Mouse (Mus musculus) heart, postnatal 4 days (tissue): ENCODE measurements at regions not wholly inside any gene's neighbourhood (a gene's known extent, or its start where the extent isn't known, plus 50 kb on each side); places are given as distances from the start of the nearest gene placed in this dataset.

Experiments used
- DNase-seq: peaks from one replicate; pipeline ENCODE4 v3.0.0; 2021

DNA sequence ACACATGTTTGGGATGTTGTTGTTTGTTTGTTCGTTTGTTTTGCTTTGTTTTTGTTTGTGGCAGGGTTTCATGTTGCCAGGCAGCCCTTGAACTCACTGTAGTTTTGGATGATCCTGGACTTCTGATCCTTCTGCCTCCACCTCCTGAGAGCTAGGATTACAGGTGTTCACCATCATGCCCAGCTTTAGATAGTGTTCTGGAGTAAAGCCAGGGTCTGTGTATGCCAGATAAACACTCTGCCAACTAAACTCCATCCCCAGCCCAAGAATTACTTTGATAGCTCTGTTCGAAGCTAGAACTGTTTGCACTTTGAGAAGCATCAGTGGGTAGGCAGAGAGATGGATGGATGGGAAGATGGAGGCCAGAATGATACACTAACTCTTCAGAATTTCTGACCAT is 368.0 kb upstream of the Gm10306 start:
- DNase-seq: no peak

- peak; percentile 77 for DNase-seq
Measured at GRCm38 (mm10) chr4:94188888-94189287, 367.5 kb upstream of the Gm10306 start.

- no peak for DNase-seq
Measured at GRCm38 (mm10) chr4:94190940-94191339, 365.4 kb upstream of the Gm10306 start.

DNA sequence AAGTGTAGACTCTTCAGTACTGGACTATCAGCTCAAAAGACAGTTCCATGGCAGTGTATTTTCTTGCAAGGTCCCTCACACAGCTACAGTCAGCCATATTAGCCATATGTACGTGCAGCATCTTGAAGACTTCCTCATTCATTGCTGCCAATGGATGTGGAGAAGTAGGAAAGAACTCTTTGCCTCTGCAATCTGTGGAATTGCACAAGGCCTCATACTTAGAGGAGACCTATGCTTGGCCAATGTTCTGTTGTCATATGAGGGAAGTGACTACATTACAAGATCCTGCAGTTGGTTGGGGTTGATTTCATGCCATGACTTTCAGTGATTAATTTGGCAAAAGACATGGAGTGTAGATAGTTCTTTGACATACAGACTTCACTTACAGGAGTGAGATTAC is 340.1 kb upstream of the Gm10306 start:
- no peak for DNase-seq

- no peak for DNase-seq
Measured at GRCm38 (mm10) chr4:94235650-94236206, 320.6 kb upstream of the Gm10306 start.

DNA sequence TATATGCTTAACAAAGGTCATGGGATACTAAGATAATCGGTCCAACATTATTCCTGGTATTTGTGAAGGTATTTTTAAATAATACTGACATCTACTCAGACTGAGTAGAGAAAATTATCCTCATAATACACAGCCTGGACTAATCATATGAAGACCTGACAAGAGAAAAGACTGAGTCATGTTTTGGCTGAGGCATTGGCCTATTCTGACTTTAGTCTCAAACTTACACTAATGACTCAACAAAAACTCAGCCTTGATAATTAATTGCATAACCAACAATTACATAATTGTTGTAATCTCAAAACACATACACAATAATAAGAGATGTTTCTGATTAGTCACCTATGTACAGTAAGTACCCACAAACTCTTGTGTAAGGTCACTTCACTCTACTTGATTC is 300.3 kb upstream of the Gm10306 start:
- no peak for DNase-seq

GRCm38 (mm10) chr4:94261136-94261535 is 295.2 kb upstream of the Gm10306 start:
- DNase-seq: no peak

- DNase-seq: no peak
Measured at GRCm38 (mm10) chr4:94281732-94282131, 274.6 kb upstream of the Gm10306 start.

- DNase-seq: no peak
Measured at GRCm38 (mm10) chr4:94292150-94292549, 264.2 kb upstream of the Gm10306 start.

DNA sequence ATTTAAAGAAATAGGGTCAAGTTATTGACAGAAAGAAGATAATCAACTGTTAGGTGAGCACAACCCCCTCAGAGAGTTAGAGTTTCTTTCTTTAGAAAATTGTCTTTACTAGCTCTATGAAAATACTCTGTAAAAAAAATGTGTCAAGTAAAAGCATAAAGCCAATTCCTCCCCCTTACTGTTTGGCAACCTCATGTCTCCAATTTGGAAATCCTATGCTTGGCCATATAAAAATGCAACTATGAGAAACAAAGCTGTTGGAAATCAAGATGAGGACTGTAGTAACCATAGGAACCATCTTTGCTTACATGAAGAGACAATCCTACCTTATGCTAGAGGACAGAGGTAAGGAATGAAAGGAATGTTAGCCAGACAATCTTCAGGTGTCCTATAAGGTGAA is 239.0 kb upstream of the Gm10306 start:
- no peak for DNase-seq

DNA sequence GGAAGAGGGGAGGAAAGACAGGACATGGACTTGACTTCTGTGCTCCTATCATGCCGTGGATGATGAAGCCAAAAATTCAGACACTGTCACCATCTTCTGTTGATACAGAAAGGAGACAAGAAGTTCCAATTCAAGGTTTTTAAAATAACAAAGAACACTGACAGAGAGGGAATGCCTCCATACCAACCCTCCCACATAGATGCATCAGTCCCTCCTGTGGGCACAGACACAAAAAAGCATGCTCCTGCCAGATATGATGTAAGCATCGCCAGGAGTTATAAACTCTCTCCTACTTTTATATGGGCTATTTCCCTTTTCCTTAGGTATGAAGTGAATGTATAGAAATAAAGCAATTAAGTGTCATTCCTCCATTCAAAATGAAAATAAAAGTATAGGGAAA is 229.6 kb upstream of the Gm10306 start:
- no peak for DNase-seq

GRCm38 (mm10) chr4:94343331-94343730 is 213.0 kb upstream of the Gm10306 start:
- no peak for DNase-seq

GRCm38 (mm10) chr4:94349273-94349672 is 207.1 kb upstream of the Gm10306 start:
- DNase-seq: no peak

GRCm38 (mm10) chr4:94356982-94357381 is 199.4 kb upstream of the Gm10306 start:
- DNase-seq: no peak

- DNase-seq: no peak
Measured at GRCm38 (mm10) chr4:94360810-94361527, 195.4 kb upstream of the Gm10306 start.

- DNase-seq: no peak
Measured at GRCm38 (mm10) chr4:94361528-94362217, 194.7 kb upstream of the Gm10306 start.

DNA sequence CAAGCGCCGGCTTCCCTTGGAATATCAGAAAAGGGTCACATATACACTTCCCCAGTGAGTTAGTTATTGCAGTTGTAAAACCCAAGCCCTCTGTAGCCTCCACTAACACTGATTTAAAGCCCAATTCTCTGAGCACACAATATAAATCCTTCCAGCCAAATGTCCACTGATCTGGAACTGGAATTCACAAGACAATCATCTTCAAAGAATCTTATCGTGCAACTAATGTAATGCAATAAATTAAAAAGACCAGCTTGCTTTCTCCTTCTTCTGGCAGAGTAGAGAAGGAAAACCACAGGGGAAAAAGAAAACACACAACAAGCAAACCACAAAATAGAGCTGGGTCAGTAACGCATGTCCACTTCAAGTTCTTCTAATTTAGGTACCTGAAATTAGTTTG is 191.0 kb upstream of the Gm10306 start:
- DNase-seq: no peak

GRCm38 (mm10) chr4:94367174-94367573 is 189.2 kb upstream of the Gm10306 start:
- no peak for DNase-seq

DNA sequence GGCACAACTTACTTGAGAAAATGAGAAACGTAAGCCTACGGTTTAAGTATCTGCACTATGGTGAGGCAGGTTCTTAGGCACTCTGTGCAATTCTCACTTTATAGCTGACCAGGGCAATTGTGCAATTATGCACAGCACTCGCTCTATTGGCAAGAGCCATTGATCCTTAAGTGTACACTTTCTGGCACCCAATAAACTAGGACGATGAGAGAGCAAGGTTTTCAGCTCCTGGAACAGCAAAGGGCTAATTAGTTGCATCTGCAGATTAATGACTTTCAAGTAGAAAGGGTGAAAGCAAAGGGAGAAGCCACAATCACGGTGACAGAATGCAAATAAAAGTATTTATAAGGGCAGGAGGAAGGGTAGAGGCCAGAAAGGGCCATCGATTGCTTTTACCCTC is 185.4 kb upstream of the Gm10306 start:
- DNase-seq: no peak

GRCm38 (mm10) chr4:94376256-94376655 is 180.1 kb upstream of the Gm10306 start:
- no peak for DNase-seq

DNA sequence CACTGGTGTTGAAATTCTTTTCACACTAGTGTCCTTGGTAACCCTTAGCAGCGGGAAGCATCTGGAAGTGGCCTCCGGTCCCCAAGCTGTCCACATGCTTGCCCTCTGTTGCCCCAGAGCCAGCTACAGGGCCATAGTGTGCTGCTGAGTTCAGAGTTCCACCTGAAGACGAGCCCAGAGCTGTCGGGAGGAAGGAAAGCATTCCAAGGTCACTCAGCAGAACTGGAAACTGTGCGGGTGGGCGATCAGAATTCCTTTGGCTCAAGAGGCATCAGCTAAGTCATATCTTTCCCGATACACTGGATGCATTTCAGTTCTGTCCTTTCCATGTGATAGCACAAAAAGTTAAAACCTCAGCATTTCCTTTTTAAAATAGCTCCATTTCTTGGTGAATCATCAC is 170.6 kb upstream of the Gm10306 start:
- no peak for DNase-seq

DNA sequence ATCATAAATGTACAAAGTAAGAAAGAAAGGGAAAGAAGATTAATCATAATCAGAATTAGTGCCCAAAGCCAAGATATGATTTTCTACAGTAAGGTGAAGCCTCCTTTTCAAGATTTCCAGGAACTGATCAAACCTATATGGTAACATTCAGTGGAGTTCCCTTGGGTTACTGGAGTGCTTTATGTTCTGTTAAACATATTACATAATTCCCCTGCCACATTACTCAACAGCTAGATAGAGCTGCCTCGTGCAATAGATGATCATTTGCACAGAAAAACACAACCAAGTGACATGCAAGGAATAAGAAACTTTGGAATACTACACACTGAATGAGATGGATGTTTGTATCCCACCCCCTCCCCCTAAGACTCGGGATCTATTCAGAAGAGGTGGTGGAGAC is 168.0 kb upstream of the Gm10306 start:
- no peak for DNase-seq

DNA sequence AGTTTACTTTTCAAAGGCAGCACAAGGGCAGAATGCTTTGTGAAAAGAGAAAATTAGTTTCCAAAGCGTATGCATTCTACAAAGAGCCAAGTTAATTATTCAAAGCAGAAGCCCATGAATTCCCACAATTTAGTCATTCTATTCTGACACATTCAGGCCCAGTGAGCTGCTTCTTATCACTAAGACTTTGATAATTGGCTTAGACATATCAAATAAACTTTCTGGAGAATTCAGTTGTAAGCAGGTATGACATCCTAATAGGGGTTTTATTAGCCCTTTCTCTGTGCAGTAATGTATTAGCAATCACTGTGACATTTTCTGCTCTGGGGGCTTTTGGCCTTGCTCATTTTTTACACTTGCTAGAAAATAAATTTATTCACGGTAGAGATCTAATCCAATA is 161.9 kb upstream of the Gm10306 start:
- no peak for DNase-seq

DNA sequence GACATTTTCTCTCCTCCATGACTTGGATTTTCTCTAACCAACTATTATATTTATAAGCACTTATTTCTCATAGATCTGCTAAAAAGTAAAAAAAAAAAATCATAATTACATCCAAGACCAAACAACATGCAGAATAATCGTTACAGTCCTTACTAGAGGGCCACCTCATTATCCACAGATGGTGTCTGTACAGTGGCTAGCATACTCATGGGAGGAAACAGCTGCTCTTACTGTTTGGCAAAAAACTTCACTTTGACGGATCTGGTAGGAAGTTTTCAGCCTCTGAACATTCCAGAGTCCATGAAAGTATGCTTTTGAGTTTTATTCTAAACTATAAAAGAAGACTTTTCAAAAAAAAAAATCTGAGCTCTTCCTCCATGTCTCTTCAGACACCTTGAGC is 159.1 kb upstream of the Gm10306 start:
- DNase-seq: no peak
